Mouse (Mus musculus) retina, postnatal 1 day (tissue): ENCODE data around the gene Clec2d.
"Not testable (repeated sequence)": the region's sequence is repeated elsewhere in the genome, so short reads cannot be mapped to it uniquely, and the experiment has no call there.

Experiments
- DNase-seq: peaks from one replicate; pipeline ENCODE4 v3.0.0-alpha.2; 2012

Clec2d gene

DNA sequence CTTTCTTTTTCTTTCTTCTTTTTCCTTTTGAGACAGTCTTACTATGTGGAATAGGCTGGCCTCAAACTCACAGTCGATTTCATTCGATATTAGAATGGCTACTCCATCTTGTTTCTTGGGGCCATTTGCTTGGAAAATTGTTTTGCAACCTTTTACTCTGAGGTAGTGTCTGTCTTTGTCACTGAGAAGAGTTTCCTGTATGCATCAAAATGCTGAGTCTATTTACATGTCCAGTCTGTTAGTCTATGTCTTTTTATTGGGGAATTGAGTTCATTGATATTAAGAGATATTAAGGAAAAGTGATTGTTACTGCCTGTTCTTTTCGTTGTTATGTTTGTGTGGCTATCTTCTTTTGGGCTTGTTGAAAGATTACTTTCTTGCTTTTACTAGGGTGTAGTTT, 7.4 kb downstream of the Clec2d start:
- not testable (repeated sequence) for DNase-seq

DNA sequence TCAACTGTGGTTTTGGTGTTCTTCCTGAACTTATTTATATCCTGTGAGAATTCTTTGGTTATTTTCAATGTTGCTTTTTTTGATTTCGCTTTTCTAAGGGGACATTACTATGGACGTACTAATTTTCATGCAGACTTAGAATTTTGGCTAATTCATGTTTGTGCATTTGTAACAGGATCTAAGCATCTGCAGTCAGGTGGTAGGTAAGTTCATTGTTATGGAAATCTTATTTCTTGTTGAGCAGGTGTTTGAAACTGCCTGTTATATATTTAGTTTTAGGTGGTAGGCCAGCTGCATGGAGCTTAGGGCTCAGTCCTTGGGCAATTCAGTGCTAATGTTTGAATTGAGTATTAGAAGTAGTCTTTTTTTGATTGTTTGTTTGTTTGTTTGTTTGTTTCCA, 13.0 kb downstream of the Clec2d start:
- DNase-seq, result no peak

DNA sequence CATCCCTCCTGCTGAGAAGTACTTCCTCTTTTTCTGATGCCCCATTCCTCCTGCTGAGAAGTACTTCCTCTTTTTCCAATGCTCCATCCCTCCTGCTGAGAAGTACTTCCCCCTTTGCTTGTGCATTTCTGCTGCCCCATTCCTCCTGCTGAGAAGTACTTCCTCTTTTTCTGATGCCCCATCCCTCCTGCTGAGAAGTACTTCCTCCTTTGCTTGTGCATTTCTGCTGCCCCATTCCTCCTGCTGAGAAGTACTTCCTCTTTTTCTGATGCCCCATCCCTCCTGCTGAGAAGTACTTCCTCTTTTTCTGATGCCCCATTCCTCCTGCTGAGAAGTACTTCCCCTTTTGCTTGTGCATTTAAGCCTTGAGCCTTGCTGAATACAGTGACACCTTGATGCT, 19.7 kb downstream of the Clec2d start:
- DNase-seq, result not testable (repeated sequence)

DNA sequence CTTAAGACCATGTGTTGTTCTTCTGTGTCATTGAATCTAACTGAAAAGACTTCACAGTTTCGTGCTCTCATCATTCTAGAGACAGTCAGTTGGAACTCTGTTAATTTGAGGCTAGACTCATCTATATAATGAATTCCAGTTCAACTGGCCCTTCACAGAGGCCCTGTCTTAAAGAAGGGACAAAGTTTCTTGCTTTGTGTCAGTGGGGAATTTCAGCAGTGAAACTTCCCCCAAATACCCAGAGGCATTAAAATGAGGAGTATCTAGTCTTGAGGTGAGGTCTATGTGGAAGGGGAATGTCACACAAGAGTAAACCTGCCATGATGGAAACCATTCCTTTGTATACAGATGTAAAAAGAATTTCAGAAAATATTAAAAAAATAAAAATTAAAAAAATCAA, 21.9 kb downstream of the Clec2d start:
- DNase-seq, result no peak

DNA sequence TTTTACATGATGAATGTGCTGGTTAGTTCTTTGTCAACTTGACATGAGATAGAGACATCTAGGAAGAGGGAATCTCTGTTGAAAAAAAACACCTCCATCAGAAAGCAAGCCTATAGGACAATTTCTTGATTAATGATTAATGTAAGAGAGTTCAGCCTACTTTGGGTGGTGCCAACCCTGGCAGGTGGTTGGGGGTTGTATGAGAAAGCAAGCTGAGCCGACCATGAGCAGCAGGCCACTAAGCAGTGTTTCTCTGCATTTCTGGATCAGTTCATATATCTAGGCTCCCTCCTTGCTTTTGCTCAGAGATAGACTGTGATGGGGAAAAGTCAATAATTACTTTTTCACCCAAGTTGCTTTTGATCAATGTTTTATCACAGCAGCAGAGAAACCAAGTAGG, 23.9 kb downstream of the Clec2d start:
- DNase-seq, result no peak

DNA sequence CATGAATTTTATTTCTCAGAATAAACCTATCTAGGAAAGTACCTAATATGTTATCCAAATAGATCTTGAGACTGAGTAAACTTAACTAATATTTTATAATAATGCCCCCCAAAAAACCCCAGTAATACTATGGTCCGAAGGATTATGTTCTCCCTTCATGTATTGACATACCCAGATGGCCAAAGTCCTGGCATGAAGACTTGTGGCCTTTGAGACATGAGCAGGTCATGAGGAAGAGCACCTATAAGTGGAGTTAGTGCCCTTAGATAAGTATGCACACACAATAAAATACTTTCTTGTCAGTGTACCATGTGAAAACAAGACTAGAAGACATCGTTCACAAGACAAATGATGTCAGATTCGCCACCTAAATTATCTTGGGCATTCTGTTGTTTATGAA, 24.4 kb downstream of the Clec2d start:
- DNase-seq, result no peak

DNA sequence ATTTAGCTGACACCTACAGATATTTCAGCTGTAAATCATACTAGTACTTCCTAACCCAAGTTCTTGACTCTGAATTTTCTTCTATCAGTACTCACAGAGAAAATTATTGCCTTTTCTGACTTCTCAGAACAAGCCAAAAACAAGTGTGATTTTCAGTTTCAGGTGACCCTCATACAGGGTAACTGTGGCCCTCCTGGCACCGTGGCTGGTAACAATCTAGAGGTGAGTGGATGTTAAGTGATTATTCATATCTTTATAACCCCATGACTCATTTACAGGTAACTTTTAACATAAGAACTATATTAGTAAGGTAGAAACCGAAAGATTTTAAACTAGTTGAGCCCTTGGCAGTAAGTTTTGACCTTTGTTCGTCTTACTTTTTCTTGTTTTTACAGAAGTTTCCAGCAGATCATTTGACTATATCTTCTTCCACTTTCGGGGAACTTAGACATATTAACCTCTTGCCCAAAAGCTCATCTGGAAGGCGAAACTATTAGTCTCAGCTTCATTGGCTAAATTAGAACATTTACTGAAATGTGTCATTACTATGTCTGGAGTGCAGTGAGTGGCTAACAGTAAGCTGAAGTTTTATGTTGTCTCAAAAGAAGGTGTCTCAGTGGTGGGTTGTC, 28.6 kb downstream of the Clec2d start:
- no peak for DNase-seq

DNA sequence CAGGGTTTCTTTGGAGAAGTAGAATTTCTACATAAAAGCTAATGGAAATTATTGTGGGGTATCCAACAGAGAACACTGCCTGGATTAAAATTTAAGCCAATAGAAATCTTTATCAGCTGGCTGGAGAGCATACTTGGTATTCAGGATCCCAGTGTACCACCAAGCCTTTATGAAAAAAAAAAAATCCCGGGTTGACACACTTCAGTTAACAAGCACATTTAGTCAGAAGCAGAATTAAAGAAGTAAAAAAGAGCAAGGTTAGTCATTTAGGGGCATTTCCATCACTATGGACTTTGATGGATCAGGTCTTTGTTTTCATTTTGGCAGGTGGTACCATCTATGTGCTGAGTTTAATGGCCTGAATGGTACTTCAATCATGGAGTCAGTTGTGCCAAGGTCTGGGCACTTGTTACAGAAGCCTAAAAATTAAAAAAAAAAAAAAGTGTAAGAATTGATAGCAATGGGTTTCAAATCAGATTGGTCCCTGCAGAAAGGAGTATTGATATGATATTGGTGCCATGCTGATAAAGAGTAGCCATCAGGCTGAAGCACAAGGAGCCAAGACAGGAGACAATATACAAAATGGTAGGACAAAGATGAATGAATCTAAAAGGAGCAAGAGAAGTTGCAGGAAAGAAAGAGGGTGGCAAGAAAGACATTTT, 29.5 kb downstream of the Clec2d start:
- no peak for DNase-seq

DNA sequence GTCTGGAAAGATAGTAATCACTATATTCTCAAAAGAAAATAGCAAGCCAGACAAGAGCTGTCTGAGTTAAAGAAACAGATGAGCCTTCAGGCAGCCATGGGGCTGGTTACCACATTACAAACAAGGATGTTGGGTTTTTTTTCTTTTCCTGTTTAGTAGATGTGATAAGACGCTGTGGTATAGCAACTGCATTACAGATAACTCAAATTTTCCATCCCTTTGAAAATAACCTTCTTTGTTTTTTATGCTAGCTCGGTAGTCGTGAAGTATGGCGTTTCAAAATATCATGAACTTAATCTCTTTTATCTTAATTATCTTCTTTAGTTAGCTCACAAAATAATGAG, 30.0 kb downstream of the Clec2d start:
- no peak for DNase-seq

DNA sequence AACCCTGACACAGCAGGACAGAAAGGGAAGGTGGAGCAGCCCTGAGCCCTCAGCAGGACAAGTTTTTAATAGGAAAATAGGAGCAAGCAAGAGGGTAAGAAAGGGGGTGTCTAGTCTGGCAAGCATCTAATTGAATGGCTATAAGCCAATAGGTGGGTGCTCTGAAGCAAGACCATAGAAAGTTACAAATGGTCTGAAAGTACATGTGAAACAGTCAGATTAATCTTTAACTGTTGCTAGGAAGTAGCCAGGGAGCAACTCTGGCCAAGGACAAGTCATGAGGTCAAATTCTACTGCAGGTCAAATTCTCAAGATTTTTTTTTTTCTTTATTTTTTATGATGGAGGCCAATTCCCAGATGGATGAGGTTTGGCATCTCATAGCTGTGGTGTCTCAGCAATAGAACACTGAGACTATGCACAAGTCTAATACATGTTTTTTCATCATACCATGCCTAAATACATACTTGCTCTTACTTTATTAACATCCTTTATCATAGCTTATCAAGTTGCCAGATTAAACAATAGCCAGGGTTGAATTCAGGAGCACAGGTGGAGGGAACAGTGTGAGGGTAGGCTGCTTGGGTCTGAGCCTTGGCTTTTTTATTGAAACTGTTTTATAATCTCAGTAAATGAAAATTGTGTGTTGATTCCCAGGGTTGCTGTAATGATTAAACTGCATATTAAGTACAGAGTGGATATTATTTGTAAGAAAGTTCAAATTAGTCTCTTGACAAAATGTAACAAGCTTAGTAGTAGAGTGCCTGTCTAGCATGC, 32.2 kb downstream of the Clec2d start:
- no peak for DNase-seq

DNA sequence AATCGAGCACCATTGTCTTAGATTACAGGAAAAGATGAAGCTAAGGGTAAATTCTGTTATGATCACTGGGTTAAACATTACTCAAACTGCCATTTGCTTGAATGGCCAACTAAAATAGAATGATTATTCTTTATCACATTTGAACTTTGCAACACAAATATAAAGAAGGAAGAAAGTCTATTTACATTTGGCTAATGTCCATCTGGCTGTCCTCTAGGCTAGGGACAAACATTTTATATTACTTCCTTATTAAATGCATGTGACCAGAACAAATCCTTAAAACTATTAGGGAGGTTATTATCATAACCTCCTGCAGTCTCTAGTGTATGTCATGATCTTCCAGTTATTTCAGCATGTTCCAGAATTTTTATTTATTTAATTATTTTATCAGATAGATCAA, 33.1 kb downstream of the Clec2d start:
- no peak for DNase-seq

DNA sequence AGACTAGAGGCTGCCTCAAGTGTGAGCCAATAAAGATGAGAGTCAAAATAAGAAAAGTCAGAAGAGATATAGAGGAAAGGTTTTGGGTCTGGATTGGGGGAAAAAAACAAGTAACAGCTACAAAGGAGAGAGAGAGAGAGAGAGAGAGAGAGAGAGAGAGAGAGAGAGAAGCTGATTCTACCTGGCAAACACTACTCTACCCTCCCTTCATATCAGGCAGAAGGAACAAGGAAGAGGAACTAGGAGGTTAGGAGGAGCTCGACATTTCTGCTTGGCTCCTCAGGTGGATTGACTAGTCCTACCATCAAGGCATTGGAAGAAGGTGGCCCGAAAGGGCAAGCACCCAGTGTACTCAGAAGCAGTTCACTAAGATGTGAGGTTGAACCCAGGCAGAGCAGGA, 33.8 kb downstream of the Clec2d start:
- DNase-seq, result no peak

DNA sequence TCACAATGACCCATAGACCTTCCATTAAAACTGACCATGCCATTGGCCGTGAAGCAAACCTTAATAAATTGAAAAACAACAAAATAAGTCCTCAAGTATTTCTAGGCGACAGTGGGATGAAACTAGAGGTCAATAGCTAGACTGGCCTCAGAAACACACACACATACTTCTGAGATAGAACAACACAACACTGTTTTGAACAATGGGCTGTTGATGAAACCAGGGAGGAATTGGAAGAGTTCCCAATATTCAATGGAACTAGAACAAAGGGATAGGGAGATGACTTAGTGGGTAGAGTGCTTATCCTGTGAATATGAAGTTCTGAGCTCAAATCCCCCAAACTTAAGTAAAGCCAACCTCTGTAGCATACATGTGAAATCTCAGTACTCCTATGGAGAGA, 34.6 kb downstream of the Clec2d start:
- peak; percentile 7 for DNase-seq

DNA sequence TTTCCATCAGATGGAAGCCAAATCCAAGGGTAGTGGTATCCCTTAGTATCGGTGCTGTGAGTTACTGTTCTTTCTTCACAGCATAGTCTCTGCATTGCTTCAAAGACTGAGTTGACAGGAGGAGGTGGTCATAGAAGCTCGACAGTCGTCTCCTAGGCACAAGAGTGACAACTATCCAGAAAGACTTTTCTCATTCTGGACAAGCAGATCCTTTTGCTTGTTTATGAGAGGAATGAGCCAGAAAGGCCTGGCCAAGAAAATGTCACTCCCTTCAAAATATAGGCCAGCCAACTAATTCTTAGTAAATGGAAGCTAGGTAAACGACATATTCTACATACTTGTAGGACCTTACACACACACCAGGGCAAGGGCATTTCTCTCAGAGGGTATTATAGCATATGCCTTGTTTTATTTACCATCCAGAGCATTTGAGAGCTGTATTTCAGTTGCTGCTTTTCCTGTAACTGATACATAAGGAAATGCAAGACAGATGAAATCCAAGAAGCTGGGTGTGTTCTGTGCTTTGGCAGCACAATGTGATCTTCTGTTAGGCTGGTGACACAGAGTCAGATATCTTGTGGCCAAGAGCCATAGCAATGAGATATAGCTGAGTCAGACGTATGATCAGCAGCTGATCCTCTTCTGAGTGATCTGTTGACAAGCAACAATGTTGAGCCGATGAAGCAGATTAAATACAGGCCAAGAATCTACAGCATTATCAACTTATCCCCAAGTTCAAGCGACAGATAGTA, 35.6 kb downstream of the Clec2d start:
- no peak for DNase-seq

DNA sequence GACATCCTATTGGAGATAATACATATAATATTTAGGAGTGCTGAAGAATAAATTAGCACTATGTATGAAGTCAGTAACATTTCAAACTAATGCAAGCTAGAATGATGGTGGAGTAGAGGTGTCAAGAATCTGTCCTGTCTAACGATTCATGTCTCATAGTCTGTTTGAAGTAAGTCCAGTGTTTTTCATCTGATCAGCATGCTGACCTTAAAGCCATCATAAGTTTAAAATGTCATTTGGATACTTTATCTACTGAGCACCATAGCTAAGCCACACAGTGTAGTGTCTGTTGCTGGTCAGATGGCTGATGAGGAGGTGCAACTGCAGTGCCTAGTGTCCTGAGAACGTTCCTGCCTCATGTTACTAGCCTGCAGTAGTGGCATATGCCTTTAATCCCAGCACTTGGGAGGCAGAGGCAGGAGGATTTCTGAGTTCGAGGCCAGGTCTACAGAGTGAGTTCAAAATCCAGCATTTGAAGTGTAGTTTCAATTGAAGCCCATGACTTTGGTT, 36.4 kb downstream of the Clec2d start:
- no peak for DNase-seq

DNA sequence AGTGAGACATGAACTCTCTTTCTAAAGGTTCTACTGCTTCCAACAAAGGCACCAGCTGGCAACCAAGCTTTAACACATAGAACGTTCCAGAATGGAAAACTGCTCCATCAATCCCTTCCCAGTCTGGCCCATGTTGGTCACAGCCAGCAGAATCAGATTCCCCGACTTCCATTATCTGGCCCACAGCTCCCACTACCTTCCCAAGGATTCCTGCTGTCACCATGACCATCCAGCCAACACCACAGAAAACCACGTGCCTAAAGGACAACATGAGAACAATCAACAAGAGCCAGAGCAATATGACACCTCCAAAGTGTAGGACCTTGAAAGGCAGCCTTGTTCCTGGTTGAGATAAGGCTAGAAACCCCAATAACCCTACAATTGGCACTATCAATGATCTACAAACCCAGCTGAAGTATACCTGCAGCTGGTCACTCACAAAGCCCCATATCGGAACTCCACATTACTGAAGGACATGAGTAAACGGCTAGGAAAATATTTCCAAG, 37.8 kb downstream of the Clec2d start:
- DNase-seq, result no peak

DNA sequence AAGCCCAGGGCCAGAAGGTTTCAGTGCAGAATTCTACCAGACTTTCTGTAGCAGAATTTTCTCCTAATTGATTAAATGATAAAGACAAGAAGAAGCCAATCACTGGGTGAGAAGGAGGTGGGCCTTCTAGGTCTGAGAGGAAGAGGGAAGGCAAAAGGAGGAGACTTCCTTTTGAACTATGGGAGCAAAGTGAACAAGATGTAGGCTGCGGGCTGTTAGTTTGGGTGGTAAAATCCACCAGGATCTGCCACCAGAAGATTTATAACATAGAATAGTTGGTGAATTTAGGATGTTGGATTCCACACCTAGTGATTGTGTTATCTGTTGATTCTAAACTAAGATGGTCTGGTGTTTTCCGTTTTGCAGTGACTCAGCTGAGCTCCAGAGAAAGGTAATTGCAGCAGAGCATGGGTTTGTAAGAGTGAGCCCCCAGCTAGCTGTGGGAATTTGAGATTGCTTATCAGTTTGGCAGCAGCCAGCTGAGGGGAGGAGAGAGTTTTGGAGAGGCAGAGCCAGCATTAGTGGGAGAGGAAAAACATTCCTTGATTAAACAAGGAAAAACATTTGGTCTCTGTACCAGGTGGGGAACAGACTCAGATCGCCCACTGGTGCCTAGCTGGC, 39.6 kb downstream of the Clec2d start:
- DNase-seq, result no peak

DNA sequence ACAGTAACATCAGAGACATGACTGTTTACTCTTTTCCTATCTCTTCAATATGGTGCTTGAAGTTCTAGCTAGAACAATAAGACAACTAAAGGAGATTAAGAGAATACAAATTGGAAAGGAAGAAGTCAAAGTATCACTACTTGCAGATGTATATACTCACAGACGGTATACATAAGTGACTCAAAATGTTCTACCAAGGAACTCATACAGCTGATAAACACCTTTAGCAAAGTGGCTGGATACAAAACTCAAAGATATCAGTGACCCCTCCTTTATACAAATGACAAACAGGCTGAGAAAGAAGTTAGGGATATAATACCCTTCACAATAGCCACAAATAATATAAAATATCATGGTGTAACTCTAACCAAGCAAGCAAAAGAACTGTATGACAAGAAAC, 40.6 kb downstream of the Clec2d start:
- DNase-seq, result no peak

DNA sequence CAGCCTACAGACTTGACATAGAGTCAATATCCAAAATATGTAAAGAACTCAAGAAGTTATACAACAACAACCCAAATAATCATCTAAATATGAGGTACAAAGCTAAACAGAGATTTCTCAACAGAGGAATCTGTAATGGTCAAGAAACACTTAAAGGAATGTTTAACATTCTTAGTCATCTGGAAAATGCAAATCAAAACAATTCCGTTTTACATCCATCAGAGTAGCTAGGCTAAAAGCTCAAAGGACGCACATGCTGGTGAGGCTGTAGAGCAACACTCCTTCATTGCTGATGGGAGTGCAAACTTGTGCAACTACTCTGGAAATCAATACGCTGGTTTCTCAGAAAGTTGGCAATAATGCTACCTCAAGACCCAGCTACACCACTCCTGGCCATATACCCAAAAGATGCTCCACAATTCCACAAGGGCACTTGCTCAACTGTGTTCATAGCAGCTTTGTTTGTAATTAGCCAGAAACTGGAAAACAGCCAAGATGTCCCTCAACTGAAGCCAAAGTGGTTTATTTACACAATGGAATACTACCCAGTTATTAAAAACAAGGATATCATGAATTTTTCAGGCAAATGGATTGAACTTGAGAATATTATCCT, 41.9 kb downstream of the Clec2d start:
- DNase-seq, result peak; percentile 29

DNA sequence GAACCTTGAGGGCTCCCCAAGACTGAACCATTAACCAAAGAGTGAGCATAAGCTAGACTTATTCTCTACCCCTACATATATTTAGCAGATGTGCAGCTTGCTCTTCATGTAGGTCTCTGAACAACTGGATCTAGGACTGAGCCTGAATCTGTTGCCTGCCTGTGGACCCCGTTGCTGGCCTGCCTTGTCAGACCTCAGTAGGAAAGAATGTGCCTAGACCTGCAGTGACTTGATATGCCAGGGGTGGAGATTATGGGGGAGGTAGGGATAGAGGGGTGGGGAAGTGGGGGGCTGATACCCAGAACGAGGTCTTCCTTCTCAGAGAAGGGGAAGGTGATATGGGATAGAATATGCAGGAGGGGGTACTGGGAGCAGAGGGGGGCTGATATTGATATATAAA, 43.2 kb downstream of the Clec2d start:
- no peak for DNase-seq

DNA sequence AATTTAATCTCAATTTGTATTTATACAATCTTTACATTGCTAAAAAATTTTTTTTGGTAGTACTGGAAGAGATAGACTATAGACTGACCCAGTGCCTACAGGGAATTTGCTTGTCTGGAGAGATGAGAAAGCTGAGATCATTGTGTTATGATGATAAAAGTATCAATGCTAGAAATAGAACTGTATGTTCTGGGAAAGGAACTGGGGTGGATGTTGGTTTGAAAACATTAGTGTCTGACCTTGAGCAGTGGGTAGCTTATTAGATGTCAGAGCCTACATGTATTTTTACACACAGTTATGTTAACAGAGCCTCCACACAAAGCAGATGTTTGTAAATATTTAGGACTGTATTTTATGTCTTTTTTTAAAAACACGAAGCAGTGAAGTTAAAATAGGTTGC, 43.7 kb downstream of the Clec2d start:
- DNase-seq, result no peak

DNA sequence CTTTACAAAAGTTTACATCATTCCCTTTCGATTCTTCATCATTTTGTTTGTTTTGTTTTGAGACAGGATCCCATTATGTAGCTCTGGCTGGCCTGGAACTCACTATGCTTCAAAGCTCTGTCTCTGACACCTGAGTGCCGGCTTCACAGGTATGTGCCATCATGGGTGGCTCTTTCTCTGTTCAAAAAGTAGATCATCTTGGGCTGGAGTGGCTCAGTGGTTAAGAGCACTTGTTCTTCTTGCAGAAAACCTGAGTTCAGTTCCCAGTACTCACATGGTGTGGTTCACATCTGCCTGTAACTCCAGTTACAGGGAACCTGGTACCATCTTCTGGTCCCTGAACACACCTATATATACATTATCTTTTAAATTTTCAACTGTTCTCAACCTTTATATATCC, 44.7 kb downstream of the Clec2d start:
- DNase-seq, result no peak
